8 mouse cellular contexts compared by ENCODE assay signal in genomic region chr3:84155558-84156006, GRCm38 (mm10). TPM values are rescaled to one million over a fixed set of nuclear protein-coding genes. Genes with fewer than 3 reads are reported as not detected.
DNase-seq lines count a peak whose midpoint lies in the region; ATAC-seq lines count a peak whose summit lies in the region.

Gene Mnd1 (minus strand): TSS chr3:84155786.

- H3K9me3 ChIP-seq in heart, embryonic 13.5 days: no peaks in the 10 kb centered on the region
- H3K9me3 ChIP-seq in liver, embryonic 12.5 days (replicated peaks): no peaks in the 10 kb centered on the region
- H3K9me3 ChIP-seq in stomach, embryonic 15.5 days: no peaks in the 10 kb centered on the region

- H3K9ac ChIP-seq in heart, embryonic 13.5 days: peak within 1 kb of the TSS; percentile 86
- H3K9ac ChIP-seq in liver, embryonic 12.5 days: peak within 1 kb of the TSS; percentile 85
- H3K9ac ChIP-seq in stomach, embryonic 15.5 days: peak within 1 kb of the TSS; percentile 48; the same call in 1 of the 2 replicates

- peak within 1 kb of the TSS; percentile 62 for H3K4me3 ChIP-seq in brown adipose tissue, adult 24 weeks (ENCODE audit: insufficient read depth, low read depth, low read length)
- H3K4me3 ChIP-seq in heart, embryonic 13.5 days: peak within 1 kb of the TSS; percentile 72
- peak within 1 kb of the TSS; percentile 72 for H3K4me3 ChIP-seq in liver, embryonic 12.5 days
- peak within 1 kb of the TSS; percentile 61 for H3K4me3 ChIP-seq in stomach, embryonic 15.5 days (replicated peaks)

- DNase-seq in CD4-positive, CD25-positive, alpha-beta regulatory T cell, adult 2 months (ENCODE audit: low read depth, low spot score): peak; percentile 95
- DNase-seq in fat pad, adult 2 months (ENCODE audit: extremely low read depth, low read depth, low spot score): peak; percentile 76
- DNase-seq in kidney, postnatal 10 days: peak; percentile 100
- DNase-seq in natural killer cell, adult 2 months (ENCODE audit: low spot score in 2 of 2): peak; percentile 98

- H3K27ac ChIP-seq in brown adipose tissue, adult 24 weeks (replicated peaks; ENCODE audit: low read depth, low read length): no peak within 1 kb of the TSS
- H3K27ac ChIP-seq in heart, embryonic 13.5 days (replicated peaks): peak within 1 kb of the TSS; percentile 53; the same call in 1 of the 2 replicates
- peak within 1 kb of the TSS; percentile 93 for H3K27ac ChIP-seq in liver, embryonic 12.5 days
- peak within 1 kb of the TSS; percentile 74 for H3K27ac ChIP-seq in stomach, embryonic 15.5 days

- peak within 1 kb of the TSS; percentile 99 for H3K4me2 ChIP-seq in heart, embryonic 13.5 days
- peak within 1 kb of the TSS; percentile 100 for H3K4me2 ChIP-seq in liver, embryonic 12.5 days
- peak within 1 kb of the TSS; percentile 100 for H3K4me2 ChIP-seq in stomach, embryonic 15.5 days

- WGBS in heart, embryonic 13.5 days: under 1% methylated on average over 29 of the region's 29 CpGs
- under 1% methylated on average over 29 of the region's 29 CpGs for WGBS in liver, embryonic 12.5 days (ENCODE audit: insufficient replicate concordance)
- WGBS in stomach, embryonic 15.5 days: under 1% methylated on average over 29 of the region's 29 CpGs

- no peaks in the 10 kb centered on the region for H3K4me1 ChIP-seq in brown adipose tissue, adult 24 weeks (ENCODE audit: control insufficient read depth, insufficient read depth, insufficient read length, low read length)
- H3K4me1 ChIP-seq in heart, embryonic 13.5 days: peaks cover 5% of the 10 kb centered on the region; the same call in 1 of the 2 replicates
- H3K4me1 ChIP-seq in liver, embryonic 12.5 days: peaks cover 18% of the 10 kb centered on the region
- peaks cover 4% of the 10 kb centered on the region; the same call in 1 of the 2 replicates for H3K4me1 ChIP-seq in stomach, embryonic 15.5 days

- peaks cover 5% of the 10 kb centered on the region; the same call in 1 of the 2 replicates for H3K36me3 ChIP-seq in heart, embryonic 13.5 days
- 0 out of 2 replicates have a peak, but pooled peaks cover 4% of the 10 kb centered on the region for H3K36me3 ChIP-seq in liver, embryonic 12.5 days
- no peaks in the 10 kb centered on the region for H3K36me3 ChIP-seq in stomach, embryonic 15.5 days

- peak; percentile 98 for ATAC-seq in heart, embryonic 13.5 days (ENCODE audit: extremely low read depth, insufficient number of reproducible peaks, low FRiP score, low TSS enrichment)
- ATAC-seq in liver, embryonic 12.5 days: peak; percentile 96
- ATAC-seq in stomach, embryonic 15.5 days (ENCODE audit: insufficient read depth, low FRiP score, low read depth): peak; percentile 99

- H3K27me3 ChIP-seq in heart, embryonic 13.5 days (replicated peaks): no peaks in the 10 kb centered on the region
- H3K27me3 ChIP-seq in liver, embryonic 12.5 days (replicated peaks): no peaks in the 10 kb centered on the region
- no peaks in the 10 kb centered on the region for H3K27me3 ChIP-seq in stomach, embryonic 15.5 days (replicated peaks)

RNA-seq across cellular contexts. Expression of gene Mnd1, which starts in this region (rescaled TPM):
- polyA plus RNA-seq in brown adipose tissue, adult 24 weeks (2012; ENCODE audit: insufficient read depth, insufficient read length, missing spikeins): 20.3 and 21.4 TPM in 2 replicates
- polyA plus RNA-seq in heart, embryonic 13.5 days (2015; fragmentation: Nextera tagmentation; extraction: Ambion mirVana): 7.6 and 9.2 TPM in 2 replicates
- polyA plus RNA-seq in liver, embryonic 12.5 days (2016; fragmentation: Nextera tagmentation; extraction: Ambion mirVana): 12.3 and 12.8 TPM in 2 replicates
- 12.7 and 15.1 TPM in 2 replicates for polyA plus RNA-seq in stomach, embryonic 15.5 days (2015; fragmentation: Nextera tagmentation; extraction: Ambion mirVana)
